Mouse (Mus musculus) lung, postnatal 25 days (tissue): ENCODE measurements around the gene Rnf114.

Source experiments
- DNase-seq: peaks from one replicate; pipeline ENCODE4 v3.0.0; 2022; ENCODE audit warnings: low spot score

The Rnf114 gene

DNA sequence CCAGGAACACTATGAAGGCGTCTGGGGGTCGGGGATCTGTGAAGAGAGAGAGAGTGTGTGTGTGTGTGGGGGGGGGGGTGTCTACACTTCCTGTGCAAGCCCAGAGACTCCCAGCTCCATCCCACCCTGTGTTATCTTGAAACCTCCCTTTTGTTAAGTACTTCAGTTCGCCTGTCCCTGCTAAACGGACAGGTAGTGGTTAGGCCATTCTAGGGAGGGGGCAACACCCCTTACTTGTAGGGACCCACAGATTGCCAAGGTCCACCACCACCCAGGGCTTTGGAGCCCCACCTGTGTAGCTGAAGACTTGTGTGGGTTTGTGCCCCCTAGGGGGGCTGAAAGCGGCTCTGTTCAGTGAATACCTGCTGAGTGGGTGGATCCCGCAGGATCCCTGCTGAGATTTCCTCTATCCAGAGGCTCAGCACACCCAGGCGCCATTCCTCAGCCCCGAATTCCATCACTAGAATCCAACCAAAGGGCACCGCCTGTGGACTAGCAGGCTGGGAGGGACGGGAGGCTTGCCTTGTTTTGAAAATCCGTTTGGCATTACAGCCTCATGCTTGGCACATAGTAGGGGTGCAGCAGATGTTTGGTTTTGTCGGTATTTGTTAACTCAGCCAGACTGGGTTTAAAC, 48.1 kb downstream of the Rnf114 start:
- DNase-seq, result no peak

DNA sequence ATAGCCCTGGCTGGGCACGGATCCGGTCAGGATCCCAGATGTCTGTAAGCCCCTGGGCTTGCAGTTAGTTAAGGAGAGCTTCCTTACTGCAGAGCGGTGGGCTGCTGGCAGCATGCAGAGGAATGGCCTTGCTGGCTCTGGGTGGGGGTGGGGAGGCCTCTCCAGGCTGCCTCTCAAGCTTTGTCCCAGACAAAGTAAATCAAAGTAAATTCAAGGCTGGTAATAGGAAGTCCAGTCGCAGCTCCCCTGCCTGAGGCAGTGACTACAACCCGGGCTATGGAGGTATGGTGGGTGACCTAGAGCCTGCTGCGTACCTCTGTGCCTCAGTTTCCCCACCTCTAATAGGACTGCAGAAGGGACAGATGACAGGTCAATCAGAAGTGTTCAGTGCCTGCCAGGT, 48.9 kb downstream of the Rnf114 start:
- no peak for DNase-seq

DNA sequence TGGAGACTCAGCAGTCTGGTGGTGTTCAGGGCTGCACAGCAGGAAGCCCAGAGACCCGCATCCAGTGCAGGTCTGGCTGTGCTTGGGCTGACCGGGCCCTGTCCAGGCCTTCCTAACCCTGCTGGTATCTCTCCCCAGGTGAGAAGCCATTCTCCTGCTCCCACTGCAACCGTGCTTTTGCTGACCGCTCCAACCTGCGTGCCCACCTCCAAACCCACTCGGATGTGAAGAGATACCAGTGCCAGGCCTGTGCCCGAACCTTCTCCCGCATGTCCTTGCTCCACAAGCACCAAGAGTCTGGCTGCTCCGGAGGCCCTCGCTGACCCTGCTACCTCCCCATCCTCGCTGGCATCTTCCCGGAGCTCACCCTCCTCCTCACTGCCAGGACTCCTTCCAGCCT, 49.3 kb downstream of the Rnf114 start:
- DNase-seq, result no peak

DNA sequence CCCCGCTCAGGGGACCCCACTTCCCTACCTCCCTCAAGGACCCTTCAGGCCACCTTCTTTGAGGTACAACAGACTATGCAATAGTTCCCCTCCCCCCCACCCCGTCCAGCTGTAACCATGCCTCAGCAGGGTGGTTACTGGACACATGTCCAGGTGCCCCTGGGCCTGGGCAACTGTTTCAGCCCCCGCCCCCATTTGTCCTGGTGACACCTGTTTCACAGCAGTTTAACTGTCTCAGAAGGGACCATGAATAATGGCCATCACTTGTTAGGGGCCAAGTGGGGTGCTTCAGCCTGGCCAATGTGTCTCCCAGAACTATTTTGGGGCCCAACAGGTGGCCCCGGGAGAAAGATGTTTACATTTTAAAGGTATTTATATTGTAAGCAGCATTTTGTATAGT, 49.9 kb downstream of the Rnf114 start:
- no peak for DNase-seq

DNA sequence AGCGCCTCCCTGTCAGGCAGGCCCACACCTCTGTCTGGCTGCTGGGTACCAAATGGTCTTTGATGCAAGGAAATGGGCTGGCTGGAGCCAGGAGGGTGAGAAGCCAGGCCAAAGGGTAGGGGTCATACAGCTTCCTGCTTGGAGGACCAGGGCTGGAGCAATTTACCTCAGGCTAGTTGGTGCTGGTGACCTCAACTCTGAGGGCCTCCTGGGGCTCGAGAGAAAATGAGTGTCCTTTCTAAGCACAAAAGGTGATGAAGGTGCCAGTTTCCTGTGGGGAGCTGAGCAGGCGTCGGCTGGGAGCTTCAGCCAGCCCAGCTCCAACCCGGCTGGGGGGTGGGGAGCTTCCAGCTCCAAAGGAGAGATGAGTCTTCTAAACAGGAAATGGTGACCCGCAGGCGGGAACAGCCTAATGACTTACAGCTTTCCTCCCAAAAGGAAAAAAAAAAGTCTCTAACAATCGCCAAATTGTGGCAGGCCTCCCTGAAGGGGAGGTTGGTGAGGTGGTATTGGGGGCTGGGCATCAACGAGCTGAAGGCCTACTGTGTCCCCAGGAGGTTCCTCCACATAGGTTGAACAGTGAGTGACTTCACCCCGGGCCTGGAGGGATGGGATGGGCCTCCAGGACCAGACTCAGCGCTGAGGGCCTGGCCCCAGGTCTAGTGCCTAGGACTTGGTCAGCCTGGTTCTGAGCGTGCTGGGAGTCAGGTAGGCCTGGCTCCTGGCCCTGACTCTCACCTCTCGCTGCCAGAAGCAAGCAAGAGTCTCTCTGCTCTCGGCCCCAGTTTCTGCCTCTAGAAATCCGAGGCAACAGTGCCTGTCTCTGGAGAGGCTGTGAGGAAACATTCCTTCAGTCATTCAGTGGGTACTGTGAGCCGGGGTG, 50.9 kb downstream of the Rnf114 start:
- DNase-seq, result peak; percentile 61

DNA sequence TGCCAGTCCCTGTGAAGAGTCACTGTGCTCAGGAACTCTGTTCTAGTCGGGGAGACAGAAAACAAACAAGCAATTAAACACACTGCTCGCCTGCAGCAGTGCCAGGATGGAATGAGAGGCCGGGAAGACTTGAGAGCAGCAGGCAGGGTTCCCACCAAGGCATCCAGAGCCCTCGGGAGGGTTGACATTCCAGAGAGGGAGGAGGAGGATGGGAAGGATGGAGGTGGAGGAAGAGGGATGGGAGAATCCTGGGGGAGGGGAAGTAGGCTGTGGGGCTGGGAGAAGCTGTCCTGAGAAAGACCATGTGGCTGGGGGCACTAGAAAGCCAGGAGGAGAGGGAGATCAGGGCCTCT, 51.5 kb downstream of the Rnf114 start:
- DNase-seq, result peak; percentile 76

DNA sequence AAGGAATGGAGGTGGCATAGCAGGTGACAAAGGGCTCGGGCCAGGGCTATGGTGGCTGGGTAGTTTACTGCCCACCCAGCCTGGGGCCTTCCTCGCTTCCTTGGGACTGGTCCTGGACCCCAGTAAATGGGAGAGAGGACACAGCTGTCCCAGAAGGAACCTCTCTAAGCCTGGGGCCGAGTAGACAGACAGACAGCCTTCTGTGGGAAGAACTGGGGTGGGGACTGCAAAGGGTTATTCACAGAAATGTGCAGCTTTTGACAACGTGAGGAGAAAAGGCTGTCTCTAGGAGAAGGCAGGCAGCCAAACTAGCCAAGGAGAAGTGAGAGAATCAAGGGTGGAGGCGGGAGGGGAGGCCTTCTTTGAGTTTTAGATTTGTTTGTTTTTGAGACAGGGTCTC, 52.0 kb downstream of the Rnf114 start:
- DNase-seq, result no peak

DNA sequence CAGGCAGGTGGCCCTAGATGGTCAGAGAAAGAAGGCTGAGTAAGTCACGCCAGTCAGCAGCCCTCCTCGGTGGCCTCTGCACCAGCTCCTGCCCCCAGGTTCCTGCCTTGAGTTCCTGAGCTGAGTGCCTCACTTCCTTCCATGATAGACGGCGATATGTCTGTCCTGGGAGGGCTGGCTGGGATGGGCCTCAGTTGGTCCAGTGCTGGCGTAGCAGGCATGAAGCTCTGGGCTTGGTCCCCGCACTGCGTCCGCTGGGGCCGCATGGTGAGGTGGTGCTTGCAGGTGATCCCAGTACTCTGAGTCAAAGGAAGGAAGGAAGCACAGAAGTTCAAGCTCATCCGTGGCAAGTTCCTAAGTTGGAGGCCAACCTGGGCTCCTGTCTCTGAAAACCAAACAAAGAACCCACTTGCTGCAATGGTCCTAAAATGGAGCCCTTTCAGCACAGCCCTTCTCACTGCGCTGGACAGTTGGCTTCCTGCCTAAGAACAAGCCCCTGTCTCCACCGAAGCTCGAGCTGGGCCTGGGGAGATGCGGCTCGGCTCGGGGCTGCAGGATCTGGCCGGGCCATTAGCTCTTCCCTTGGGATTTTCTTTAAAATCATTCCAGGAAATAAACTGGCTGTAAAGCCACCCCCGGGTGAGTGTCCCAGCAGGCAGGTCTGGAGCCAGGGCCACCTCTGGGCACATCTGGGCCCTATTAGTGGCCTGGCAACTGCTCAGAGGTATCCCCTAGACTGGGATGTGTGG, 54.2 kb downstream of the Rnf114 start:
- DNase-seq, result no peak

DNA sequence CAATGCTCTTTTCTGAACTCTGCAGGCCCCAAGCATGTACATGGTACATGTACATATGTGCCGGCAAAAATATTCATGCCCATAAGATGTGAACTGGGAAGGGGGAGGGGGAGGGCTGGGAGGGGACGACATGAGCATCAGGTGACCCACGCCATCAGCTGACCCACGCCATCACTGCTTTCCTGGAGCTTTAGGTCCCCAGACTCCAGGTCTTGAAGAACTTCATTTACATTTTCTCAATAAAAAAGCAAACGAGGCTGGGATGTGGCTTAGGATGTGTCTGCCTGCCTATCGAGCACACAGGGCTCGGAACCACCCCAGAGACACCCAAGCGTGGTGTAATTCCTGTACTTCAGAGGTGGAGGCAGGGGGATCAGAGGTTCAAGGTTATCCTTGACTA, 55.0 kb downstream of the Rnf114 start:
- no peak for DNase-seq

DNA sequence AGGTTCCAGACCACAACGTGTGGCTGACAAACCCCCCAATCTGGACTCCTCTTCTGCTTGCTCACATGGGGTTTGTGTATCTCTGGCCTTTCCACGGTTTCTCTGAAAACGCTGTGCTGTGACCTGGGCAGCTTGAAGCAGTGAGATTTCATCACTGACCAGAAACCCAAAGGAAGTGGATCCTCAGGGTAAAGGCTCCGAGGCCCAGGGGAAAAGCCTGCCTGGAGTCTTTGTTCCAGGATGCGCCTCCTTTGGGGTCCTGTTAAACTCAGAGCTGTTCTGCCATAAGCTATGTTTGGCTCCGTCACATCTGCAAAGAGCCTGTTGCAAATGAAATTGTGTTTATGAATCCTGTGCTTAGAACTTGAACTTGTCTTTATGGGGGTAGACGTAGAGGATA, 56.5 kb downstream of the Rnf114 start:
- no peak for DNase-seq

DNA sequence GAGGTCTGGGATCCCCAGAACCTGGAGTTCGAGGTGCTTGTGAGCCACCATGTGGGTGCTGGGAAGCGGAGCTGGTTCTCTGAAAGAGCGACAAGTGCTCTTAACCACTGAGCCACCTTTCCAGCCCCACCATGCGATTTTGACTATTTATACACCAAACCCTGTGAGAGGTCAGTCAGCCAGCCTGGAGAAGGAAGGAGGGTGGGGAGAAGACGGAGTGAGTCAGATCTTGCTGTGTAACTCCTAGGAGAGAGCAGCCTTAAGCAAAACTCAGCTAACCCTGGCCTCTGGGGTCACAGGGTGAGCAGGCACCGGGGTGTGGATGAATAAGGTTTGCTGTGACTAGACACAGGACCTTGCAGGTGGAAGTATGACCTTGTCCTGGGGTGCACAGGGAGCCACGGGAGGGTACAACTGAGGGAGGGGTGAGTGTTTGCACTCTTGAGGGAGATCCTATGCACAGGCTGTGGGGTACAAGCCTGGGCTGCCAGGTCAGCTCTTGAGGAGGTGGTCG, 58.0 kb downstream of the Rnf114 start:
- no peak for DNase-seq

DNA sequence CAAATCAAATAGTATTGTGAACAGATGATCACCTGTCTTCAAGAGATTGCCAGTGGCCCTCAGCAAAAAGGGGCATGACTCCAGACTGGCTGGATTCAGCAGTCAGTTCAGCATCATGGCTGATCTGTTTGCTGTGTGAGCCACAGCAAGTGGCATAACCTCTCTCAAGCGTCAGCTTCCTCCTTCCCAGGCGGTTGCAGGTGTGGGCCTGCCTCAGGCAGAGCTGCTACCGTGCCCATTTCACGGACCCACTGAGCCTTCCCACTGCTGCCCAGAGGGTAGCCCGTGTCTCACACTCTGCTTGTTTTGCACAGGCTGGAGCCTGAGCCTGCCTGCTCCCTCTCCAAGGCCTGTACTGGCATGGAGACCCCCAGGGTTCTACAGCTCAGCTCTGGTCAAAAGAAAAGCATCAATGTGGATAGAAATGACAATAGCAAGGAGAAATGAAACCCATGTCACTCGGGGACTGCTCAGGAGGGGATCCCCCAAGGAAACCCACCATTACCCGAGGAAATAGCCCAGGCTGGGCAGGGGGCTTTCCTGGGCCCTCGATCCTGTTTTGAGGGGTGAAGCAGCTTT, 59.0 kb downstream of the Rnf114 start:
- DNase-seq, result no peak

DNA sequence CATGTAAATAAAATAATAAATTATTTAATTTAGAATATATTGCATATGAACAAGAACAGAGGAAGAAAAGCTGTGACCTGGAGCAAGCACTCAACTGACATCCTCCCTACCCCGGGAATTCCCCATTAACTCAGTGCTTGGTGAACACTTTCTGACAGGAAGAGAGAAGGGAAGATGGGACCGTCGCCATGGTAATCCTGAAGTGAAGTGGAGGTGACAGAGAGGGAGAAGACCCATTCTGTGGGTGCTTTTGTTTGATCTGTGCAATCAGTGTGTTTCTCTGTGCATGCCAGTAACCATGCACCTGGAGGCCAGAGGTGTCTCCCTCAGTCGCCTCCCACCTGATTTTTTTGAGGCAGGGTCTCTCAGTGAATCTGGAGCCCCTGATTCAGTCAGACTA, 59.8 kb downstream of the Rnf114 start:
- DNase-seq, result no peak

DNA sequence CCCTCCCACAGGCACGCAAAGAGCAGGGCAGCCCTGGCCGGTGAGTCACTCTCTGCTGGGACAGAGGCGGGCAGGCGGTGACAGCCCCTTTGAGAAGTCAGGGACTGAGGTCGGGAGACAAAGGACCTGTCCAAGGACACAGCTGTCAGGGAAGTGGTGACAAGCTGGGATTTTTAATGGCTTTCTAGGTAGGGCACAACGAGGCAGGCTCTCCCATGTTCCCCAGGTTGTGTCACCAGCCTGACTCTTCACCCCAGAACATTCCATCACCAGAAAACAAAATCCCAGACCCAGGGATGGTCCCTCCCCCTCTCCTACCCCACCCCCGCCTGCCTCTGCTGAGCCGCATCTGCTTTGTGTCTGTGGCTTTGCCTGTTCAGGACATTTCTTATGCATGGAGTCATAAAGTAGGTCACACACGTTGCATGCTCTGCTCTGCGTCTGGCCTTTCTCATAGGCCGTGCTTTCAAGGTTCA, 60.5 kb downstream of the Rnf114 start:
- DNase-seq, result no peak

DNA sequence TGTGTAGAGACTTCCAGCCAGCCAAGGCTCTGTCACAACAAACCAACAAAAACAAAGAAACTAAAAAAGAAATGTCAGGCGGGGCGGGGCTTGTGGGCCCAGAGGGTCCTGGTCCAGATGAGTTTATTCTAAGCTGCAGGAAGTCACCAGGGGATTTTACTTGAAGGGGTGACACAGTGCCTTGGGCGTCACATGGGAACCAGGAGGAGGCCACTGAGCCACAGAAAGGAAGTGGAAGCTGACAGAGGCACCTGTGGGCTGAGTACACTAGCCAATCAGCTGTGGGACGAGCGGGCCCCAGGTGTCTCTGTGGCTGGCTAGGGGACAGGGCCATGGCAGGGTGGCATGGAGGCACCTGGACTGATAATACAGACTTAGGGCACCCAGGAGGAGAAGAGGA, 63.3 kb downstream of the Rnf114 start:
- DNase-seq, result no peak

DNA sequence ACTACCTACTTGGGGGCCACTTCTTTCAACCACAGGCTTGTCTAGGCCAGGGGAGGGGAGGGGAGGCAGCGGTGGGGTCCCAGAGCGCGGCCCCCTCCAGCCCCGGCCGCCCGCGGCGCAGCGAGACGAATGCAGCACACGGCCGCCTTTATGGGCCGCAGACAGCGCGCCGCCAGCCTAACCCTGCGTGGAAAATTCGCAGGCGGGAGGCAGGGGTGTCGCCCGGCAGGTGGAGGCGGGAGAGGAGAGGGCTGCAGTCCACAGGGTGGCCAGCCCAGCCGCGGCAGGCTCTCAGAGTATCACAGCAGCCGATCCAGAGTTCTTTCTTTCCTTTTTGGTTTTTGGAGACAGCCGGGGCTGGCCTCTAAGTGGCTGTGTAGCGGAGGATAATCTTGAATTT, 67.0 kb downstream of the Rnf114 start:
- no peak for DNase-seq

DNA sequence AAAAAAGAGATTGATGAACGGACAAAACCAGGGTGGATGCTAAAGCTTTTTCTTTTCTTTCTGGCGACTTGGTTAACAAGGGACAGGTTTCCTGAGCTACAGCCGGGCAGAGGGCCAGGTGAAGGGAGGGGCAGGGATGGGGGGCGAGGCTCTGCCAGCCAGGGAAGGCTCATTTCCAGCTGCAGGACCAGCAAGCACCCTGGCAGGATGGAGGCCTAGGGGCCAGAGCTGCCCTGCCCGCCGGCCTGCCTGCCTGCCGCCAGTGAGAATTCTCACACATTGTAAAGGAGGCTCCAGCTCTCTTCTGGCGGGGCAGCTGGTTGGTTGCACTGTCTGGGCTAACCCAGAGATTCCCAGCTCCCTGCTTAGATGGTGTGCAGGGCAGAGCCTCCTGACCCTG, 69.7 kb downstream of the Rnf114 start:
- no peak for DNase-seq

DNA sequence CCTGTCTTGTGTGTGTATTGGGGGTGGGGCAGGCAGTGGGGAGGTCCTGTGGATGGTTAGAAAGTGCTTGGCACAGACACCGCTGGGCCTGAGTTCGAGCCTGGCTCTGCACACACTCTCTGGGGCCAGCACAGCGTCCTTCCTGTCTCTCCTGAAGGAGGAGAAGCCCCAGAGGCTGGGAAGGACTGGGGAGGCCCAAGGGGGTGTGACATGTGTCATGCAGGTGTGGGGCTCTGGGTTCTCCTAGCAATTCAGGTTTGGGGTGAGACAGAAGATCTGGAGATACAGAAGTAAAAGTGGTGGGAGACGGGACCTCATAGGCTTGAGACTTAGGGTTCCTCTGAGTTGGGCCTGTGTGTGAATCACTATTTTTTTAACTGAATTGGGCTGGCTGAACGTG, 70.6 kb downstream of the Rnf114 start:
- DNase-seq, result no peak

DNA sequence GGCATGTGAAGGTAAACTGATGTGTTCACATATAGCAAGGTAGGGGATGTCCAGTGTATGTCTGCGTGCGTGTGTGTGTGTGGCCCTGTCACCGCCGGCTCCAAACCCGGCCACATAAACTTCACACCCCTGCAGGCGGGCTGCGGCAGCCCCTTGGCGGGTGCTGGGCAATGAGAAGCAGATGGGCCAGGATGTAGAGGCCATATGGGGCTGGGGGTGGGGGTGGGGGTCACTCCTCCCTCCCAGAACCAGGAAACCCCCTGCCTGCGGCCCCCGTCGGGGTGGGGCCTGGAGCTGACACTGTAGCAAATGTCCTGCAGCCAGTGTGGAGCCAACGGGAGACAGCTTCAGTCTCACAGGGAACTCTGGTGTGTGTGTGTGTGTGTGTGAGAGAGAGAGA, 71.3 kb downstream of the Rnf114 start:
- no peak for DNase-seq

DNA sequence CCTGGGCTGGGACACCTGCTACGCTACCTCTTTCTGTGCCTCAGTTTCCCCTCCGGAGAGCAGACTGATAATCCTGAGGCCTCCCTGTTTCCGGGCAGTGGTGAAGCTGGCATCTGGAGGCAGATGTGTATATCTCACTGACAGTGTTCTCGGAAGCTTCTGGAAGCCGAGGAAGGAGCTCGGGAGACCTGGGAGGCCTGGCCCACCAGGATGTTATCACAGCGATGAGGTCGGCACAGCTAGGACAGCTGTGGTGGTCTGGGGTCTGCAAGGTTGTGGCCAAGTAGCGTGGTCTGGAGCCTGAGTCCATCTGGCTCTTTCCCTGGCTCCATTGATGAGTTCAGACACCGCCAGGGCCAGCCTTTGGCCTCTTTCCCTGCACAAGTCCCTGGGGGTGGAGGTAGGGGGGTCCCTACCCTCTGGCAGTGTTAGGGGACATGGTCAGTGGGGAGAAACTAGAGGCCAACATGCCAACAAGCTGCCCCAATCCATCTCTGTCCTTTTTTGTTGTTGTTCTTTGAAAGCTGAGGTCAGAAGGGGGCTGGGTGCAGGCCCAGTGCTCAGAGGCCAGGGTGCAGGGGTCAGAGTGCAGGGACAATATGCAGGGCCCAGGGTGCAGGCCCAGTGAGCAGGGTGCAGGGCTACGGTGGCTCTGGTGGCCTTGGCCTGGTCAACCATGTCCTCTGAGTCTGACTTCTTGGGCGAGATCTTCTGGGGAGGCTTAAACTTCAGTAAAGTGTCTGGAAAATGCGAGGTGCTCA, 72.3 kb downstream of the Rnf114 start:
- DNase-seq, result no peak

DNA sequence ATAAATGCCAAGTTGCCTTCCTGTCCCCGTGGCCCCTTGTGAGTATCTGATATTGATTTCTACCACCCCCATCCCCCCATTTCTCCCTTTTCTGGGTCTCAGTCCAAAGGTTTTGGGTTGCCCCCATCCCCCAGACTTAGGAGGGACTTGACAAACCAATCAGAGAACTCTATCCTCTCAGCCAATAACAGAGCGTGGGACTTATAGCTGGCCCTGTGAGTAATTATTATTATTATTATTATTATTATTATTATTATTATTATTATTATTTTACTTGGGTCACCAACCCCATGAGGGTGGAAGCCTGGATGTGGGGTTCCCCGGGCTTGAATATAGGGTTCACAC, 72.8 kb downstream of the Rnf114 start:
- DNase-seq, result no peak

DNA sequence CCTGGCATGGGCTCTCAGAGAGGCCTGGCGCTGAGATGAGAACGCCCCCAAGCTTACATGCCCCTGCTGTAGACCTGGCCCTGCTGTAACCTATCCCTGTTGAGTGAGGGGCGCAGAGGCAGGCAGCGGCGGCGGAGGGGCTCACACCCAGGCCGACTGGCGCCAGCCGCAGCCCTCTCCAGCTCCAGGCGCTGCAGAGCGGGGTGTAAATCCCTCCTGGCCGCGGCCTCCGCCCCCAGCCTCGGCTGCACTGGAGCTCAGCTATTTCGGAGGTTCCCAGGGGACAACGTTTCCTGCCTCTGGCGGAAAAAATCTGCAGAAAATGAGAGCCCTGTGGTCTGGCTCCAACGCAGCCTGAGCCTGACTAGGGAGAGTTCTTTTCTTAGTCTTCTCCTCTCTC, 73.2 kb downstream of the Rnf114 start:
- DNase-seq, result no peak
